Mouse (Mus musculus): ENCODE measurements at regions not wholly inside any gene's neighbourhood (a gene's known extent, or its start where the extent isn't known, plus 50 kb on each side); places are given as distances from the start of the nearest gene placed in this dataset.
"Not testable (repeated sequence)": the region's sequence is repeated elsewhere in the genome, so short reads cannot be mapped to it uniquely, and the experiment has no call there.

DNA sequence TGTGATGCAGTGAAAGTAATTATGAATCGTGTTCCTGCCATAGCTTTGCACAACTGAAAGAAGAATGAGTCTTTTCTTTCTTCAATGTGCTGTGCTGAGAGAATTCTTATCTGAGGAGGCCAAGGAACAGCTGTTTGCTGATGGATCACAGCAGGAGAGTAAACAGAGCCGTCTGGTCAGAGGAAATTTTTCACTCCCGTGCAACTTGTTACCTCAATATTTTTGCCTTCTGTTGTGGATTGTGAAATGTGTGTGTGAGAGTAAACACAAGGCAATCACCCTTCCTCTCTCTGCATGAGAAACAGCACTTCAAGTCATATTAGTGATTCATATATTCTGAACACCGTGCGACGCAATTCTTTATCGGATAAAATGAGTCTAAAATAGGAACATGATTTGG lies 171.9 kb downstream of the Epm2a start:
- DNase-seq (ENCODE audit: low spot score): no peak

DNA sequence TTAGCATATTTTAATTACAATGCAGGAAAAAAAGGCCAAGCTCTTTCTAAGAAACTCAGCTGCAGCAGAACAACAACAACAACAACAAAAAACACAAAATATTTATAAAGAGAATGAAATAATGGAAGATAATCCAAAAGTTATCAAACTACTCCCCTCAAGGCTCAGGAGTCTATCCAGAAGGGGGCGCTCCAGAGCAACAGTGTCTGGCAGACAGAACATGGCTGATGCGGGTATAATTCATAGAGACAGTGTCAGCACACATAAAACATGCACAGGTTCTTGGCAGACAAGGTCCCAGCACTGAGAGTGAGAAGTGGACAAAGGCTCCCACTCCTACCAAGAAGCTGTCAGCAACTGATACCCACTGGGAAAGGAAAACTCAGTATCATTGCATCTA lies 173.9 kb downstream of the Epm2a start:
- DNase-seq (ENCODE audit: low spot score): no peak

DNA sequence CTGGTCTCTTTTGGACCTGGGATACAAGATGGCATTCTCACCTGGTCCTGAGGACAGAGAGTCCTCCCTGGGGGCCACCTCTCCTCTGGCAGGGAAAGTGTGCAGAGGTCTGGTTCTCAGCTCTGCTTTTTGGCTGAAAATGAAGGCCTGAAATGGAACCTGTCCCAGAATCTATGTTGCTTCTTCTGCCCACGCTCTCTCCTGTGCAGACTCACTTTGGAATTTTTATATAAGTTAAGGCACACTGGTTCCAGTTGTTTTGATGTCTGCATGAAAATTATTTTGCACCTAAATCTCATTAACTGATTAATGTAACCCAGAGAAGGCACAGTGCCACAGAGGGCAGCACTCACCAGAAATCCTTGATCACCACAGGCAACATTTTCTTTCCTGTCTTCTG lies 188.1 kb downstream of the Epm2a start:
- DNase-seq (ENCODE audit: low spot score): no peak

DNA sequence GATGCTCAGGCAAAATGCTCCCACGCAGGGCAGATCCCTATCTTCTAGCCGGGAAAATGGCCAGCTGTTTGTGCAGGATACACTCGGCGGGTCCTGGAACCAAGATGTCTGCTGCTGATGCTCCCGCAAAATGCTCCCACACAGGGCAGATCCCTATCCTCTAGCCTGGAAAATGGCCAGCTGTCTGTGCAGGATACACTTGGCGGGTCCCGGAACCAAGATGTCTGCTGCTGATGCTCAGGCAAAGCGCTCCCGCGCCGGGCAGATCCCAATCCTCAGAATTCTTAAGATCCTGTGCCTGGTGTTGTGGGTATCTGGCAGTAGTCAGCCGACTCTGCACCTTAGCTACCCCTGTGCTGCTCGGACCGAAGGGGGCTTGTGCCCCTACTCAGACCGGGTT lies 212.2 kb downstream of the Epm2a start:
- DNase-seq (ENCODE audit: low spot score): not testable (repeated sequence)

DNA sequence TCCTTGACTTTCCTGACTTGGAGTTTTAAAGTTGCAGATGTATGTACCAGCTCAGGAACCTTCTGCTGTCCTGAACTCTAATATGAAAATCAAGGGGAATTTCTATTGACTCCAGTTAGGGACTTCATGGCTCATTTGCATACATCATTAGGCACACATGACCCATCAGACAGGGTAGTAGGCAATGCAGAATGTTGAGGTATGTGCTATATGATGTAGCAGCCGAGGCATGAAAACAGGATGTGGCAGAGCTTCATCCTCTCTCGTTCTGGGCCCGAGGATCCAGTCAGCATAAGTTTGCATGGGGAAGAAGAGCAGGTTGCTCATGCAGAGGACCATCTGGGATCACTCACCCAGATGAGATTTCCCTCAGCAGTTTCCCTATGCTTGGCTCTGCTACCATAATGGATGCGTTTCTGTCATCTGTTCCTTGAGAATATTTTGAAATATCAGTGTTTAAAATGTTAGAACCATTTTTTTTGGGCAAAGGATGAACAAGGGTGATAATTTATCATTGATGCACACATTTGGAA lies 227.4 kb downstream of the Epm2a start:
- peak; percentile 58 for DNase-seq (ENCODE audit: low spot score)

DNA sequence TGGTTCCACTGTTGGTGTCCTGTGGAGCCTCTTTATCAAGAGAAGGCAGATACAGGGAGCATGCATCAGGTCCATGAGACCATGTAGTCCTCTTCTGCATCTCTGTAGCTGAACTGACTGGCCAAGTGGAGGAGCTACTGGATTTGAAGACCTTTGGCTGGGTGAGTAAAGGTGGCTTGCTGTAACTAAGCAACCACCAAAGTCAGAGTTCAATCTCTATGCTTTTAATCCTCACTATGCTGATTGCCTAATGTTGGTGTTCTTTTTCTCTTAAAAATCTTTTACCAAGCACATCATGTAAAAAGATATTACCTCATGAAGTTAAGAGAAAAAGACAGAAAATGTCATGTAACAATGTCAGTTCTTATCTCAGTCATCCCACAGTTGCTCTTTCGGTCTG lies 265.2 kb downstream of the Epm2a start:
- DNase-seq (ENCODE audit: low spot score): no peak

DNA sequence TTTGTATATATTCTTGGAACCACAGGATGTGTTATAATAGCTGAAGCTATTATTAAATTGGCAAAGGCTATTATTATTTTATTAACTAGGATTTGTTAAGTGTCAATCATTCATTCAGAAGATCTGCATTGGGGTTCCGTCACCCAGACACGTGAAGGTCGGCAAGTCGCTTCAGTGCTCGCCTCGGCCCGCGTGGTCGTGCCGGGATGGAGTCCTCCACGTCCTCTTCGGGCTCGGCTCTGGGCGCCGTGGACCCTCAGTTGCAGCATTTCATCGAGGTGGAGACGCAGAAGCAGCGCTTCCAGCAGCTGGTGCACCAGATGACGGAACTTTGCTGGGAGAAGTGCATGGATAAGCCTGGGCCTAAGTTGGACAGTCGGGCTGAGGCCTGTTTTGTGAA lies 265.9 kb downstream of the Epm2a start:
- DNase-seq (ENCODE audit: low spot score): not testable (repeated sequence)

DNA sequence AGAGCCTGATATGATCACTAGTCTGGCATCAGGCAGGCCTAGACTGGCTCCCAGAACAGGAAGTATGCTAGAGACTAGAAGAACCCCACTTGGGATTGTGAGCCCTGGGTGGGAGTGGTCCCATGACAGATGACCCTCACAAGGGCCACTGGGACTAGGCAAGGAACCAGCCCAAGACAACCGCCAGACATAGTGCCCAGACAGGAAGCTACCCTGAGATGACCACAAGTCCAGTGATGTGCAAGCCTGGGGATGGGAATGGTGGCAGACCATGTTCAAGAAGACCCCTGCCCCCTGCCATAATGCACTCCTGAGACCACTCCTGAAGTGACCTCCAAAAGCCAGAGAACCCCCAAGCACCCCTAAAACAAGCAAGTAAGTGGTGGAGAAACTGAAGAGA lies 304.9 kb downstream of the Epm2a start:
- DNase-seq (ENCODE audit: low spot score): no peak

DNA sequence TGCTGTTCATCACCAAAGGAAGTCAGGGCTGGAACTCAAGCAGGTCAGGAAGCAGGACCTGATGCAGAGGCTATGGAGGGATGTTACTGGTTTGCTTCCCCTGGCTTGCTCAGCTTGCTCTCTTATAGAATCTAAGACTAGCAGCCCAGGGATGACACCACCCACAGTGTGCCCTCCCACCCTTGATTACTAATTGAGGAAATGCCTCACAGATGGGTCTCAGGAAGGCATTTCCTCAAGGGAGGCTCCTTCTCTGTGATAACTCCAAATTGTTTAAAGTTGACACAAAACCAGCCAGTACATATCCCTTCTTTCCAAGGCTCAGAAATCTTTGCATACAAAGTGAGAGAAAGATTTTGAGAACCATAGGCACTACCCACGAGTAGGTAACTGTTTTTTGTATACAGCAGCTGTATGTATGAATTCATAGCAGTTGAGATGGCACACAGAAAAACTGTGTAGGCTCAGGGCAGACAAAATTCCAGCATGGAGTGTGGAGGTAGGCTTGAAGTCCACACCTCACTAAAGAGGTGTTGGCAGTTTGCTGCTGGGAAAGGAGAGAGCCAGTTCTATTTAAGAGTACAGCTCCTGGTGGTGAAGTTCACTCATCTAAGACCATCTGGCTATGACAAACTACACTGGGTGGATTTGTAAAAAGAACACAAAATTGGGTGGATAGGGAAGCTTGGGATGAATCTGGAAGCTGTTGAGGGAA lies 317.0 kb downstream of the Epm2a start:
- peak; percentile 12 for DNase-seq (ENCODE audit: low spot score)

DNA sequence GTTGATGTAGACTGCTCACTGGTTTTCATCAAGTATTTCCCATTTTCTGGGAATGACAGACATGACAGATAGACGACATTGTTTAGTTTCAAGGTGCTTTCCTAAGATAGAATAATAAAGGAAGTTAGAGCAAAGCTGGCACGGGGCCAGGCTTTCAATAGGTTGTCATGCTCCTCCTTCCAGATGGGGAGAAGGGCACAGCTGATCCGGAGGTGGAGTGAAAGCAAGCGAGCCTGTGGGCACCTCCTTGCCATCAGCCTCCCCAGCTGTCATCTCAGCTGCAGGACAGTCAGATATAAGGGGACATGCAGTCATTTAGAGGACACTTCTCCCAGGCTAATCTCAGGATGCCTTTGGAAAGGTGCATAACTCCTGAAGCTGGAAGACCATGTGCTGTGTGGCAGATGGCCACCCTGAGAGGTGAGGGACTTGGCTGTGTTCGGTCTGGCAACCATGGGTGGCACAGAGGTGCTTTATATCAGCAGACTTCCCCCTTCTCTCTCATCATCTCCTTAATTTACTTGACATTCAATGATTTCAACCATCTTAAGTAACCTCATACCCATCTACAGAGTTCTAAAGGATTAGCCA lies 318.6 kb downstream of the Epm2a start:
- DNase-seq (ENCODE audit: low spot score): peak; percentile 25

DNA sequence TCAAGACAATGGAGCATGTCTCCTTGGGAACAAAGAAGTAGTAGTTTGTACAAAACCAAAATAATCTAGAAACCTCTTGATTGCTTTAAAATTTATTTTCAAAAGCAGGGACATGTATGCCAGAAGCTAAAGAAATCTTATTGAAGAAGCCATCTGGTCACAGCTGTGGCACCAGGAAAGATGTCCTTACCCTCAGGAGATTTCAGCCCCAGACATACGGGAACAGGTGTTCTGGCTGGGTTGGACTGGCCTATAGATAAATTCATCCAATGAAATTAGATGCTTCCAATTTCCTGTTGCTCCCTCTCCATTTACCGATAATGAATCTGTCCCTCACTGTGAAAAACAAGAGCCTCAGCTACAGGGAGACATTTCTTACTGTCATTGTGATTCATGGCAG lies 366.5 kb downstream of the Epm2a start:
- DNase-seq (ENCODE audit: low spot score): no peak

DNA sequence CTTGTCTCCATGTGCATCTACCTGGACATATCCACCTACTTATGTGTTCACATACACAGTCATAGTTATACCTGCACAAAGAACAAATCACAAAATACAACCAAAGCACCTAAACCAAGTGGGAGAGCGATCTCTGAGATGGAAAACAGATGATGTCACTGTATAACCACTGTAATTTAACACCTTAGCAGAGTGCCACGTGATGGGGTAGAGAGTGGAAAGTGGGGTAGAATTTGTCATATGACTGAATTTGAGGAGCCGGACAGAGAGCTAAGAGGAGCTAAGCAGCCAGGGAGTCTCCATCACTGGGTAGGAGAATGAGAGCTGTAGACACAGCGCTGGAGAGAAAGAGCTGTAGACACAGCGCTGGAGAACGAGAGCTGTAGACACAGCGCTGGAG lies 381.6 kb downstream of the Epm2a start:
- no peak for DNase-seq (ENCODE audit: low spot score)

DNA sequence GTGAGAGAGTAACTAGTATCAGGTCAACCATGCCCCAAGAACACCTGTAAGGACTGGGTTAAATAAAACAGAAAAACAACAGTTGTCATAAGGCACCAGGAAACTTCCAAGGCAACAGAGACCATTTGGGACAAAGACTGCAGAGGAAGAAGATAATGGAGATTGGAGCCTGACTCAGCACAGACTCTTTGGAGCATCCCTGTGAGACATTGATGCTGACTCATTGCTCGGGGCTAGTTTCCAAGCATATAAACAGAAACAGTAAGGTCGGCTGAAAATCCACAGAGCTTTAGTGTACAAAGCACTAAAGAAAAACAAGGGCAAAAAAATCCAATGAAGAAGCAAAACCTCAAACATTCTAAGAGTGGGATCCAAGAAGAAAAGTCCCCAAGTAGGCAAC lies 386.3 kb downstream of the Epm2a start:
- no peak for DNase-seq (ENCODE audit: low spot score)

DNA sequence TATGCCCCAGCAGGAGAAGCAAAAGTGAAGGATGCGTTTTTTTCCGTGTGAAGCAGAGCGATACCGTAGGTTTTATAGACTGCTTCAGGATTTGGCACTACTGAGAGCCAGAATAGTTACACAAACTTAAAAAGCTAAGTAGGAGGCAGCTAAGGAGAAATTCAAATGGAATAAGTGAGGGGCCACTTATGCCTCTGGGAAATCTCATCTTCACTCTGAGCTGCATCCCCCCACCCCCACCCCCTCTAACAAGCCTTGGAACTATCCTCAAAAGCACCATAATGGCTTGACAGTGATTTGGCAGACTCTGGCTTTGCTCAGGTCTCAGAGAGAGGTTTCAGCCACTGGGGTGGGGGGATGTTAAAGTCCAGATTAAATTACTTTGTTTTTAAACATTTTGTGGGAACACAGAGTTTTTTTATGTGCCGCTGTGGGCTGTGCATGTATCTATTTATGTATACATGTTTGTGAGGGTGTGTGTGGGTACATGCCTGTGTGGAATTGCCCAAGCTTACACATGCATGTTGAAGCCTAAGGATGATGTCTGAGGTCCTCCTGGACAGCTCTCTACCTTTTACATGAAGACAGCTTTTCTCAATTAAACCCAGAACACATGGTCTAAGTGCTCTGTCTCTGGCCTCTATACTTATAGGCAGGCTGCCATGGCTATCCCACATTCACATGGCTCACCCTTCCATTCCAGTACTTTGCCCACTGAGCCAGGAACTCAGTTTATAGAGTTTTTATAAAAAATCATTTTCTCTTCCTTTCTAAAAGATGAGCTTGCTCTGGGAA lies 396.6 kb downstream of the Epm2a start:
- no peak for DNase-seq (ENCODE audit: low spot score)

DNA sequence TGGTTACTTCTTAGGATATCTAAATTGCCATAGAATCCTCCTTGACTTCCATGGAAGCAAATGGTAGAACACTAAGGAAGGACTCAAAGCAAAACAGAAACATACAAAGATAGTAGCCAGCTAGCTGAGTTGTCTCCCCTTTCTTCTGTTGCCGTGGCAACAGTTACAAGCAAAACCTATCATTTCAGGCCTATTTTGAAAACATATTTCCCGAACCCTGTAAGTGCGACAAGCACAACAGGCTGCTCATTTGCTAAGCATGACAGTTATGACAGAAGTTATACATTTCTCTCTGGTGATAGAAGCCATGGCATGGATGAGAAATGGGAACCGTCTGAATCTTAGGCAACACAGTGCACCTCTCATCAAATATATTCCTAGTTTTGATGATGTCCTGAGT lies 402.4 kb downstream of the Epm2a start:
- no peak for DNase-seq (ENCODE audit: low spot score)

DNA sequence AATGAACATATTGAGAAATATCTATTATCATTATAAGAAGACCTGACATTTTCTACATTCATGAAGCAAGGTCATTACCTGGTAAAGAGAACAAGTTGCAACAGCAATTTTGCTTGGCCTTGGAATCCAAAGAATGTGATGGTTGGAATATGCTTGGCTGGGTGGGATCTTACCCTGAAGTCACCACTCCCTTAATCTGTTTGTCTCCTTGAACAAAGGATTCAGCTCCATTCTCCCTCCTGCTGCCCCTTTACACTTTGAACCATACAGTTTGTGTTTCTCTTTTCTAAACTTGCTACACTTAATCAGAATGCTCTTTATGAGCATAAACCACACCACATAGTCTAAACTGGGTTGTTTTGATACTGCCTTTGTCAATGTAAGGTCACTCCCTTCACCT lies 403.8 kb downstream of the Epm2a start:
- no peak for DNase-seq (ENCODE audit: low spot score)

DNA sequence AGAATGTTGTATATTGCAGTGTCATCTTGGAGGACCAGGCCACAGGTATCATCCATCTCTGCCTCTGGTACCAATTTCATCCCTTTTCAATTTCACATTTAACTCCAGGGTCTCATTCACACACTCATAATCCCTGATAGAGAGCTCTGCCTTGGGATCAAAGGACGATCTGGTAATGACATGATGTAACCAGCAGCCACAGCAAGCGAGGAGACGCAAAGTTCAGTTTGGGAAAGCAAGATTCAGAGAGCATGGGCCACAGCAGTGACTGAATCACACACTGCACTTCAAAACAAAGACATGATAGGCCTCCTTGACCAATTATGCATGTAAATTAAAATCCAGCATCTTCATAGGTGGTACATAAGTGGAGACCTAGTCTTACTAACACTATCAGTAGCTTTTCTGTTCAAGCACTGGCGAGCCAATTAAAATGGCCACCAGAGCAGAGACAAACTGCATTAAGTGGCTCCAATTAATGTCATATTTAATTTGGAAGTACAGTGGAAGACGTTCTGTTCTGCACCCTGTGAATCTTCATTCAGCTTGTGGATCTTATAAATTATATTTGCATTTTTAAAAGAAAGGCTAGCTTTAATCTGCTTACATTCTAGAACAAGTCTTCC lies 412.0 kb downstream of the Epm2a start:
- no peak for DNase-seq (ENCODE audit: low spot score)

DNA sequence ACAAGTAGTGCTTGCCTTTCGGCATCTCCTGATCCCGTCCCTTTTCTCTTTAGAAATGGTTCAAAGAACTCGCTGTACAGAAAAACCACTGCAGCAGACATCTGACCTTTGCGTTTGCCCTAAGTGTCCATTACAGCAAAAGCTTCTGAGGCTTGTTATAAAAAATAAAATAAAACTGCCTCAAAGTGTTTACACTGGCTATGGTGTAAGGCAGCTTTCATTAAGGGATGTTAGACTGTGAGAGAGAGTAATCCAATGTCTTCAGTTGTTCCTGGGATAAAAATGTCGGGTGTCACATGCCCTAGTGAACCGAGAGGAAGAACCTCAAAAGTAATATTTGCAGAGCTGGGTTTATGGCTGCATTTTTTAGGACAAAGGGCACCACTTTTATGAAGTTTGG lies 434.7 kb downstream of the Epm2a start:
- DNase-seq (ENCODE audit: low spot score): no peak

DNA sequence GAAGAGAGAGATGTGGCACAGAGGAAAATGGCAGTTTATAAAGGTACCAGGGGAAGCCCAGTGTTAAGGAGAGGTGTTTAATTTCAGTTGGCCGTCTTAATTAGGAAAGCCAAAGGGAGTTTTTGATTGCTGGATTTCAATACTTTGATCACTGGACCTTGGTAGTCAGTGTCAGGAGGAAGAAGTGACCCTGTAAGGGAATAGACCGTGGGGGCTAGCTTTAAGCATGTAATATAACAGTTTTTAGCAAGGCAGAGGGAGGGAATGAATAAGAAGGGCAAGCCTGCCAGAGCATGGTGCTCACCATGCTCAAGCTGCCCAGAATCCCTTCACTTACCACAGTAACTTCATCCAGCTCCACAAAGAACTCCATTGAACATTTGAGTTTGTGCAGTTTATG lies 437.1 kb downstream of the Epm2a start:
- DNase-seq (ENCODE audit: low spot score): no peak

DNA sequence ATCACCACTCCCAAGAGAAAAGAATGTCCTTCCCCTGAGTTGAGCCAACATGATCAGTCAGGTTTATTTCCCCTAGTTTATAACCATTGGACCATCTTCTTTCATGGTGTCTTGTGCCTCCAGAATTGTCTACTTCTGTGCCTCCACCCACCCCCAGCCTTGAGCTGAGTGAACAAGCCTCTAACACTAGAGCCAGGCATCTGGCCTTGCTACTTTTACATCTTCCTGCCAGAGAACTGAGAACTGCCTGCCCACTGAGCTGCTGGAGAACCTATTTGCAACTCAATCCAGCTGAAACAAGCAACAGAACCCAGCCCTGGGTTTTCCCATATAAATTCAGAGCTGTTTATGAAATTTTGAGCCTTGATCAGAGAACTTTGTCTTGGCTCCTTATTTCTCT lies 444.0 kb downstream of the Epm2a start:
- no peak for DNase-seq (ENCODE audit: low spot score)

DNA sequence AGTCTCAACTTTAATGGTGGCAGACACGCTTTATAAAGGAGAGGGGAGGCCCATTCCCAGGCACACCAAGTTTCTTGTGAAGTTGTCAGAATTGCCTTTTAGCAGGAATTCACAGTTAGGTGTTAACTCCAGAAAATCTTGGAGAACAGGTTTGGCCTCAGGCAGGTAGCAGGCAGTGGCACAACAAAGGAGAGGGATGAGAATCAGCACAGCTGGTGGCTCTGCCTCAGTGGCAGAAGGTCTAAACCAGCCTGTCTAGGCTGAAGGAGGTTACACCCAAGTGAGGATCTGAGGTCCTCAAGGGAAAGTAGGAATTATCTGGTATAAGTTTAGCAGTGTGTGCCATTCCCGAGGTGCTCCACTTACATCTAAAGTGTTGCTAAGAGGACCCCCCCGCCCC lies 456.3 kb downstream of the Epm2a start:
- DNase-seq (ENCODE audit: low spot score): no peak

DNA sequence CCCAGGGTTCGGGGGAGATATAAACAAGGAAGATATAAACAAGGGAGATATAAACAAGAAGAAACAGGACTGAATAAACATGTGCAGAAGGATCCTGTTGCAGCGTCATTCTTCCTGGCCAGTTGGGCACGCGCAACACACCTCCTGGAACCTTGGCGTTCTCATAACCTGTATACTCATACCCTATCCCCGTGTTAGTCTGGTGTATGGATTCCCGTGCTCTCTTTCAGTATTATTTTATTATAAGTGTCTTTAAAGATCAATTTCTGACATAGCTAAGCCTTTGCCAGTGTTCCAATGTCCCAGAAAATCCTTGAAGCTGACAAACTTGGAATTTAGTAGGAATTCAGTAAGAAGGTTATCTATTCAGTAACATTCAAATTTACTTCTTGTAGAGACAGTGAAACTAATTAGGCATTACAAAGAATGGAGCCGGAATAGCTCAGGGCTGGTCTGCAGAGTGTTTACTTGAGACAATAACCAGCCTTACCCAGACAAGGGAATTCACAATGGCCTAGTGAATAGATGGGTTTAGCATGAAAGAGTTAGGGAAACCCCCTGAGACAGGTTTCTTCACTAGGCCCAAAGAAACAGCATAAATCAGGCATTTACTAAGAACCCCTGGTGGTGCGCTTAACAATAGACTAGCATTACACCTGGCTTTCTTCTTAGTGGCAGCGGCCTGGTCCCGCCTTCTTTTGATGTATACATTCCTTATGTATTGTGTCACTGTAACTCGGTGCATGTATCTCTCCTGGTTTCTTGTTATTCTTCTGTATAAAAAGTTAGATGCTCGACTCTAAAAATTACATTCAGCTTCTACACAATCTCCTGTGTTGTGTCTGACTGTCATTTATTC lies 458.4 kb downstream of the Epm2a start:
- not testable (repeated sequence) for DNase-seq (ENCODE audit: low spot score)

All from layer of hippocampus, adult 11-12 months (tissue).